Mouse (Mus musculus): ENCODE data around the gene Elf1. TPM values are rescaled to one million over a fixed set of nuclear protein-coding genes. Genes with fewer than 3 reads are reported as not detected.
"Not testable (repeated sequence)": the region's sequence is repeated elsewhere in the genome, so short reads cannot be mapped to it uniquely, and the experiment has no call there.

Elf1 gene
- polyA plus RNA-seq, 1 experiment = 3.9 TPM

- no peak for TF ChIP-seq CTCF (IDR thresholded peaks at IDR 0.05; ENCODE audit: control insufficient read depth, insufficient read depth, insufficient replicate concordance, low read depth, low read length)
- TF ChIP-seq POLR2A (IDR thresholded peaks at IDR 0.05; ENCODE audit: control insufficient read depth, low read depth, low read length) = no peak
- Histone ChIP-seq H3K36me3 (ENCODE audit: control insufficient read depth, insufficient read depth, low read length) (no peaks in the 10 kb centered on the region), H3K4me3 (ENCODE audit: control insufficient read depth, low read depth, low read length) (no peak overlapping the region), H3K27ac (ENCODE audit: control insufficient read depth, insufficient read depth, low read depth, low read length) (no peak overlapping the region), H3K27me3 (ENCODE audit: control insufficient read depth, insufficient read depth, low read length) (no peaks in the 10 kb centered on the region), H3K4me1 (ENCODE audit: control insufficient read depth, insufficient read depth, low read length) (no peaks in the 10 kb centered on the region)
Observed at GRCm38 (mm10) chr14:79534206-79534605, 53.2 kb downstream of the Elf1 start.

- not testable (repeated sequence) for H3K36me3 ChIP-seq (ENCODE audit: control insufficient read depth, insufficient read depth, low read length); H3K27me3 ChIP-seq (ENCODE audit: control insufficient read depth, insufficient read depth, low read length); H3K27ac ChIP-seq (ENCODE audit: control insufficient read depth, insufficient read depth, low read depth, low read length); H3K4me3 ChIP-seq (ENCODE audit: control insufficient read depth, low read depth, low read length); H3K4me1 ChIP-seq (ENCODE audit: control insufficient read depth, insufficient read depth, low read length)
Observed at GRCm38 (mm10) chr14:79534656-79535055, 53.7 kb downstream of the Elf1 start.

GRCm38 (mm10) chr14:79535318-79535717, 54.3 kb downstream of the Elf1 start:
- Histone ChIP-seq H3K4me3 (ENCODE audit: control insufficient read depth, low read depth, low read length) (no peak overlapping the region), H3K27ac (ENCODE audit: control insufficient read depth, insufficient read depth, low read depth, low read length) (no peak overlapping the region), H3K27me3 (ENCODE audit: control insufficient read depth, insufficient read depth, low read length) (no peaks in the 10 kb centered on the region), H3K4me1 (ENCODE audit: control insufficient read depth, insufficient read depth, low read length) (no peaks in the 10 kb centered on the region), H3K36me3 (ENCODE audit: control insufficient read depth, insufficient read depth, low read length) (no peaks in the 10 kb centered on the region)
- no peak for TF ChIP-seq POLR2A (IDR thresholded peaks at IDR 0.05; ENCODE audit: control insufficient read depth, low read depth, low read length)
- no peak for TF ChIP-seq CTCF (IDR thresholded peaks at IDR 0.05; ENCODE audit: control insufficient read depth, insufficient read depth, insufficient replicate concordance, low read depth, low read length)

GRCm38 (mm10) chr14:79536011-79536410, 55.0 kb downstream of the Elf1 start:
- Histone ChIP-seq H3K36me3 (ENCODE audit: control insufficient read depth, insufficient read depth, low read length) (no peaks in the 10 kb centered on the region), H3K4me1 (ENCODE audit: control insufficient read depth, insufficient read depth, low read length) (no peaks in the 10 kb centered on the region), H3K4me3 (ENCODE audit: control insufficient read depth, low read depth, low read length) (no peak overlapping the region), H3K27ac (ENCODE audit: control insufficient read depth, insufficient read depth, low read depth, low read length) (no peak overlapping the region), H3K27me3 (ENCODE audit: control insufficient read depth, insufficient read depth, low read length) (no peaks in the 10 kb centered on the region)
- TF ChIP-seq CTCF (IDR thresholded peaks at IDR 0.05; ENCODE audit: control insufficient read depth, insufficient read depth, insufficient replicate concordance, low read depth, low read length) (no peak), POLR2A (IDR thresholded peaks at IDR 0.05; ENCODE audit: control insufficient read depth, low read depth, low read length) (no peak)

- Histone ChIP-seq H3K36me3 (ENCODE audit: control insufficient read depth, insufficient read depth, low read length) (no peaks in the 10 kb centered on the region), H3K4me3 (ENCODE audit: control insufficient read depth, low read depth, low read length) (no peak overlapping the region), H3K27ac (ENCODE audit: control insufficient read depth, insufficient read depth, low read depth, low read length) (no peak overlapping the region), H3K4me1 (ENCODE audit: control insufficient read depth, insufficient read depth, low read length) (no peaks in the 10 kb centered on the region), H3K27me3 (ENCODE audit: control insufficient read depth, insufficient read depth, low read length) (no peaks in the 10 kb centered on the region)
- TF ChIP-seq CTCF (IDR thresholded peaks at IDR 0.05; ENCODE audit: control insufficient read depth, insufficient read depth, insufficient replicate concordance, low read depth, low read length) (no peak), POLR2A (IDR thresholded peaks at IDR 0.05; ENCODE audit: control insufficient read depth, low read depth, low read length) (no peak)
Observed at GRCm38 (mm10) chr14:79536837-79537236, 55.8 kb downstream of the Elf1 start.

GRCm38 (mm10) chr14:79537463-79537862, 56.5 kb downstream of the Elf1 start:
- TF ChIP-seq CTCF (IDR thresholded peaks at IDR 0.05; ENCODE audit: control insufficient read depth, insufficient read depth, insufficient replicate concordance, low read depth, low read length) (no peak), POLR2A (IDR thresholded peaks at IDR 0.05; ENCODE audit: control insufficient read depth, low read depth, low read length) (no peak)
- Histone ChIP-seq H3K27me3 (ENCODE audit: control insufficient read depth, insufficient read depth, low read length) (no peaks in the 10 kb centered on the region), H3K4me1 (ENCODE audit: control insufficient read depth, insufficient read depth, low read length) (no peaks in the 10 kb centered on the region), H3K4me3 (ENCODE audit: control insufficient read depth, low read depth, low read length) (no peak overlapping the region), H3K36me3 (ENCODE audit: control insufficient read depth, insufficient read depth, low read length) (no peaks in the 10 kb centered on the region), H3K27ac (ENCODE audit: control insufficient read depth, insufficient read depth, low read depth, low read length) (no peak overlapping the region)

- Histone ChIP-seq H3K4me3 (ENCODE audit: control insufficient read depth, low read depth, low read length) (no peak overlapping the region), H3K36me3 (ENCODE audit: control insufficient read depth, insufficient read depth, low read length) (no peaks in the 10 kb centered on the region), H3K4me1 (ENCODE audit: control insufficient read depth, insufficient read depth, low read length) (no peaks in the 10 kb centered on the region), H3K27ac (ENCODE audit: control insufficient read depth, insufficient read depth, low read depth, low read length) (no peak overlapping the region), H3K27me3 (ENCODE audit: control insufficient read depth, insufficient read depth, low read length) (no peaks in the 10 kb centered on the region)
- no peak for TF ChIP-seq CTCF (IDR thresholded peaks at IDR 0.05; ENCODE audit: control insufficient read depth, insufficient read depth, insufficient replicate concordance, low read depth, low read length)
- TF ChIP-seq POLR2A (IDR thresholded peaks at IDR 0.05; ENCODE audit: control insufficient read depth, low read depth, low read length) = no peak
Observed at GRCm38 (mm10) chr14:79537921-79538320, 56.9 kb downstream of the Elf1 start.

GRCm38 (mm10) chr14:79541606-79542005, 60.6 kb downstream of the Elf1 start:
- H3K4me1 ChIP-seq (ENCODE audit: control insufficient read depth, insufficient read depth, low read length) = no peaks in the 10 kb centered on the region
- no peak overlapping the region for H3K4me3 ChIP-seq (ENCODE audit: control insufficient read depth, low read depth, low read length)
- no peaks in the 10 kb centered on the region for H3K36me3 ChIP-seq (ENCODE audit: control insufficient read depth, insufficient read depth, low read length)
- no peak overlapping the region for H3K27ac ChIP-seq (ENCODE audit: control insufficient read depth, insufficient read depth, low read depth, low read length)
- TF ChIP-seq CTCF (IDR thresholded peaks at IDR 0.05; ENCODE audit: control insufficient read depth, insufficient read depth, insufficient replicate concordance, low read depth, low read length) = no peak
- TF ChIP-seq POLR2A (IDR thresholded peaks at IDR 0.05; ENCODE audit: control insufficient read depth, low read depth, low read length) = no peak
- H3K27me3 ChIP-seq (ENCODE audit: control insufficient read depth, insufficient read depth, low read length) = no peaks in the 10 kb centered on the region
